Mouse (Mus musculus) embryonic facial prominence, embryonic 10.5 days (tissue): Measurements from ENCODE around the gene Zc3h18. TPM values are rescaled to one million over a fixed set of nuclear protein-coding genes. Genes with fewer than 3 reads are reported as not detected.

ENCODE experiments used
- DNase-seq: peaks from one replicate; pipeline ENCODE4 v3.0.0-alpha.2; 2017; ENCODE audit warnings: low spot score
- H3K27ac ChIP-seq: fragments of 300-500 bp; sonication (generic); replicated peaks from 2 replicates; pipeline ENCODE4 v1.5.1; 2016; ENCODE audit warnings: mild to moderate bottlenecking
- H3K27me3 ChIP-seq: fragments of 300-500 bp; sonication (generic); replicated peaks from 2 replicates; pipeline ENCODE4 v1.6.1; 2016; ENCODE audit warnings: low read depth, mild to moderate bottlenecking; ENCODE audit not compliant: poor library complexity, severe bottlenecking
- H3K36me3 ChIP-seq: fragments of 300-500 bp; sonication (generic); replicated peaks from 2 replicates; pipeline ENCODE4 v1.6.1; 2016; ENCODE audit warnings: mild to moderate bottlenecking, moderate library complexity
- H3K4me1 ChIP-seq: fragments of 300-500 bp; sonication (generic); 2 replicates; pipeline ENCODE4 v1.6.1; 2016
- H3K4me3 ChIP-seq: fragments of 300-500 bp; sonication (generic); 2 replicates; pipeline ENCODE4 v1.5.1; 2016; ENCODE audit warnings: mild to moderate bottlenecking, moderate library complexity
- H3K9me3 ChIP-seq: fragments of 300-500 bp; sonication (generic); 2 replicates; pipeline ENCODE4 v1.6.1; 2016; ENCODE audit warnings: mild to moderate bottlenecking
- WGBS: fragments of 180-500 bp; shearing (Covaris S2); methylation state at CpG from one replicate; pipeline ENCODE4 v1.1.7; 2016; 5-methylcytosine and 5-hydroxymethylcytosine counted together
- polyA plus RNA-seq: library from polyadenylated mRNA; unstranded; fragments of >200 nt; fragmentation: Nextera tagmentation; extraction: Ambion mirVana; gene quantifications from 2 replicates; pipeline ENCODE4 v1.2.1, GENCODE M21; 2016

Zc3h18 gene
- polyA plus RNA-seq, 1 experiment from 2014 or later: 81.8 TPM

DNA sequence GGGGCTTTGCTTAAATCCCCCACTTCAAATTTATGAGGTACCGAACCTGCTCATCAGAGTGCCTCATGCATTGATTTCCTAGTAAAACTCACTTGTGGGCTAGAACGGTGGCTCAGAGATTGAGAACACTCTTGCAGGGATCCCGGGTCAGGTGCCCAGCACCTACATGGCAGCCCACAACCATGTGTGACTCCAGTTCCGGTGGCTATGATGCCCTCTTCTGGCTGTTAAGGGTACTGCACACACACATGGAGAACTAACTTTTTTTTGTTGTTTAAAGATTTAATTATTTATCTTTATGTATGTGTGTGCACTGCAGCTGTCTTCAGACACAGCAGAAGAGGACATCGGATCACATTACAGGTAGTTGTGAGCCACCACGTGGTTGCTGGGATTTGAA, 59.0 kb downstream of the Zc3h18 start:
- 88% methylated on average over 6 of the region's 6 CpGs for WGBS
- H3K27me3 ChIP-seq: peaks cover 7% of the 10 kb centered on the region; the same call in 1 of the 2 replicates
- H3K4me3 ChIP-seq: no peak overlapping the region
- H3K27ac ChIP-seq: no peak overlapping the region
- no peak for DNase-seq
- H3K36me3 ChIP-seq: peaks cover 71% of the 10 kb centered on the region
- peaks cover 28% of the 10 kb centered on the region for H3K4me1 ChIP-seq
- peaks cover 4% of the 10 kb centered on the region; the same call in 1 of the 2 replicates for H3K9me3 ChIP-seq

DNA sequence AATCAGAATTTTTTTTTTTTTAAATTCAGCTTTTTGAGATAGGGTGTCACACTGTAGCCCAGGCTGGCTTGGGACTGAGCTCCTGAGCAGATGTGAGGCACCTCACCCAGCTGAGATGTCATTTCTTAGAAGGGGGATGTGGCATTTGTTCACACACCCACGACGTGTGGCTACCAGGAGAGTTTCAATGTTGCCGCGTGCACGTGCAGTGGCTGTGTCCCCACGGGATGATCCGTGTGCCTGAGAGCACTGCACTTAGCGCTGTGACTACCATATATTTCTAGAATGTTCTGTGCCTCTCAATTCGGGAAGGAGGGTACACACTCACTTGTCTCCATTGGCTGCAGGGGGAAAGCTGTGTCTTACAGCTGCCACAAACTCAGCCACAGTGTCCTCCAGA, 59.7 kb downstream of the Zc3h18 start:
- peaks cover 71% of the 10 kb centered on the region for H3K36me3 ChIP-seq
- peaks cover 28% of the 10 kb centered on the region for H3K4me1 ChIP-seq
- no peak overlapping the region for H3K27ac ChIP-seq
- WGBS: 97% methylated on average over 9 of the region's 9 CpGs
- peaks cover 7% of the 10 kb centered on the region; the same call in 1 of the 2 replicates for H3K27me3 ChIP-seq
- no peak overlapping the region for H3K4me3 ChIP-seq
- H3K9me3 ChIP-seq: peaks cover 4% of the 10 kb centered on the region; the same call in 1 of the 2 replicates
- no peak for DNase-seq

- Histone ChIP-seq H3K9me3 (peaks cover 4% of the 10 kb centered on the region; the same call in 1 of the 2 replicates), H3K36me3 (peaks cover 71% of the 10 kb centered on the region), H3K4me1 (peaks cover 26% of the 10 kb centered on the region), H3K27ac (no peak overlapping the region), H3K4me3 (no peak overlapping the region), H3K27me3 (peaks cover 6% of the 10 kb centered on the region; the same call in 1 of the 2 replicates)
- DNase-seq: no peak
- 89% methylated on average over 20 of the region's 20 CpGs for WGBS
These were observed 60.2 kb downstream of the Zc3h18 start for GRCm38 (mm10) chr8:122436586-122437125.

GRCm38 (mm10) chr8:122437708-122438331, 61.4 kb downstream of the Zc3h18 start:
- Histone ChIP-seq H3K36me3 (peaks cover 71% of the 10 kb centered on the region), H3K27ac (peak overlapping the region; percentile 44), H3K4me3 (no peak overlapping the region), H3K9me3 (peaks cover 4% of the 10 kb centered on the region; the same call in 1 of the 2 replicates), H3K4me1 (peaks cover 24% of the 10 kb centered on the region), H3K27me3 (0 out of 2 replicates have a peak, but pooled peaks cover 3% of the 10 kb centered on the region)
- no peak for DNase-seq
- WGBS: 88% methylated on average over 13 of the region's 13 CpGs

GRCm38 (mm10) chr8:122439336-122439735, 62.9 kb downstream of the Zc3h18 start:
- H3K4me1 ChIP-seq: peaks cover 24% of the 10 kb centered on the region
- peaks cover 58% of the 10 kb centered on the region for H3K36me3 ChIP-seq
- no peak overlapping the region for H3K27ac ChIP-seq
- H3K9me3 ChIP-seq: peaks cover 4% of the 10 kb centered on the region; the same call in 1 of the 2 replicates
- H3K27me3 ChIP-seq: no peaks in the 10 kb centered on the region
- 94% methylated on average over 16 of the region's 16 CpGs for WGBS
- DNase-seq: no peak
- no peak overlapping the region for H3K4me3 ChIP-seq

- no peak overlapping the region for H3K27ac ChIP-seq
- 95% methylated on average over 1 of the region's 1 CpGs for WGBS
- H3K4me1 ChIP-seq: peaks cover 43% of the 10 kb centered on the region
- no peaks in the 10 kb centered on the region for H3K9me3 ChIP-seq
- H3K36me3 ChIP-seq: peaks cover 38% of the 10 kb centered on the region
- H3K27me3 ChIP-seq: no peaks in the 10 kb centered on the region
- no peak for DNase-seq
- no peak overlapping the region for H3K4me3 ChIP-seq
These were observed 64.9 kb downstream of the Zc3h18 start for GRCm38 (mm10) chr8:122441326-122441725.

DNA sequence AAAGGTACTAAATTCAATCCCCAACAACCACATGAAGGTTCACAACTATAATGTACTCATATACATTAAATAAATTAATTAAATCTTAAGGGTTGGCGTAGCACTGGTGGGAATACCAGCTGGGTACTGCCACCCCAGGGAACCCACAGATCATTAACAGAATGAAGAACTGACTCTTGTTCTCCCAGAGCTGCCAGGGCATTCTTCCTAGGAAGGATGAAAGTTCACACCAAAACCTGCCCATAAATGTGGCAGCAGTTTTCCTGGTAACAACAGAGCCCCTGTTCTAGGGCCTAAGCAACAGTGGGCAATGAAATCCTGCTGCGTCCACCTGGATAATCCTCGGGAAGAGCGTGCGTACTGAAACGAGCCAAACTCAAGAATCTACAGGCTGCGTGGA, 65.9 kb downstream of the Zc3h18 start:
- Histone ChIP-seq H3K27me3 (no peaks in the 10 kb centered on the region), H3K4me1 (peaks cover 43% of the 10 kb centered on the region), H3K9me3 (no peaks in the 10 kb centered on the region), H3K27ac (peak overlapping the region; percentile 91), H3K4me3 (peak overlapping the region; percentile 72), H3K36me3 (peaks cover 28% of the 10 kb centered on the region)
- 25% methylated on average over 7 of the region's 7 CpGs for WGBS
- DNase-seq: no peak

- Histone ChIP-seq H3K4me3 (peak overlapping the region; percentile 72), H3K27ac (peak overlapping the region; percentile 91), H3K36me3 (peaks cover 24% of the 10 kb centered on the region), H3K4me1 (peaks cover 40% of the 10 kb centered on the region), H3K9me3 (no peaks in the 10 kb centered on the region), H3K27me3 (no peaks in the 10 kb centered on the region)
- WGBS: 1% methylated on average over 12 of the region's 12 CpGs
- peak; percentile 45 for DNase-seq
These were observed 66.4 kb downstream of the Zc3h18 start for GRCm38 (mm10) chr8:122442781-122443180.

DNA sequence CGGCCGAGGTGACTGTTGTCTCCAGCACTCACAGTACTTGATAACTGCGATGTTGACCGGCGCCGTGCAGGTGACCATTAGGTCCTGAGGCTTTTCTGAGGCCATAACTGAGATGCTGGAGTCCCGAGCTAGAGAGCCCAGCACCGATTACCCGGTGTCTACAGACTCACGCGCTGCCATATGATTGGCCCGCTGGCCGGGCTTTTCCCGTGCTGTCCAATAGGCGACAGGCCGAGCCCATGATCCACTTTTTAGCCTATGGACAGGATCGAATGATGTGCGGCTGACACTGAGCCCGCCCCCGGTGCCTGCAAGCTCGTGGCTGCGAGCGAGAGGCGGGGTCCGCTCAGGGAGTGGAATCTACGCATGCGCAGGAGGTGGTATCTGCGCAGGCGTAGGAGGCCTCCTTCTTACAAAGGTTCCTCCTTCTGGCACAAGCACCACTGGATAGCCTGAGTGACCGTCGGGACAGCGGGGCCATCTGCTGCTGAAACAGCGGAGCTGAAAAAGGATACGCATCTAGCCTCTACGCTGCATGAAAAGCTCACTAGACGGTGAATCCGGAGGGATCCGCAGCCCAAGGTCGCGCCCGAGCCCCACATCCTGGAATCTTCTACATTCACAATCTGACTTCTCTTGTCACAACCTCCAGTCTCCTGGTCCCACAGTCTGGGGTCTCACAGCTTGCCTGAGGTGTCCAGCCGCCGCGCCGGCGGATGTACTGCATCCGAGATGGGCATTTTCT, 67.0 kb downstream of the Zc3h18 start, which contains the start of gene Mvd:
Gene Mvd, minus strand, starts transcription at position 161 of the 745 bp plus-strand sequence.
- Histone ChIP-seq H3K4me1 (peaks cover 33% of the 10 kb centered on the region), H3K36me3 (peaks cover 17% of the 10 kb centered on the region), H3K4me3 (peak within 1 kb of the TSS; percentile 72), H3K27me3 (no peaks in the 10 kb centered on the region), H3K27ac (peak within 1 kb of the TSS; percentile 91), H3K9me3 (no peaks in the 10 kb centered on the region)
- peak; percentile 99 for DNase-seq
- WGBS: under 1% methylated on average over 47 of the region's 47 CpGs

GRCm38 (mm10) chr8:122444058-122444748, 67.8 kb downstream of the Zc3h18 start:
- peak; percentile 73 for DNase-seq
- H3K4me3 ChIP-seq: peak overlapping the region; percentile 72
- H3K27me3 ChIP-seq: 0 out of 2 replicates have a peak, but pooled peaks cover 4% of the 10 kb centered on the region
- no peaks in the 10 kb centered on the region for H3K9me3 ChIP-seq
- peak overlapping the region; percentile 91 for H3K27ac ChIP-seq
- peaks cover 33% of the 10 kb centered on the region for H3K4me1 ChIP-seq
- 37% methylated on average over 19 of the region's 19 CpGs for WGBS
- H3K36me3 ChIP-seq: peaks cover 10% of the 10 kb centered on the region

GRCm38 (mm10) chr8:122445203-122445602, 68.8 kb downstream of the Zc3h18 start:
- Histone ChIP-seq H3K36me3 (no peaks in the 10 kb centered on the region), H3K4me3 (no peak overlapping the region), H3K27me3 (0 out of 2 replicates have a peak, but pooled peaks cover 4% of the 10 kb centered on the region), H3K27ac (no peak overlapping the region), H3K4me1 (peaks cover 33% of the 10 kb centered on the region), H3K9me3 (no peaks in the 10 kb centered on the region)
- 68% methylated on average over 3 of the region's 3 CpGs for WGBS
- no peak for DNase-seq

- DNase-seq: no peak
These were observed 74.8 kb downstream of the Zc3h18 start for GRCm38 (mm10) chr8:122451161-122451703.

More at GRCm38 (mm10) chr8:122451161-122451703, 74.8 kb downstream of the Zc3h18 start:
- H3K4me1 ChIP-seq: 0 out of 2 replicates have a peak, but pooled peaks cover under 1% of the 10 kb centered on the region
- no peak overlapping the region for H3K27ac ChIP-seq
- WGBS: 86% methylated on average over 7 of the region's 7 CpGs
- no peaks in the 10 kb centered on the region for H3K9me3 ChIP-seq
- no peaks in the 10 kb centered on the region for H3K36me3 ChIP-seq
- peaks cover 11% of the 10 kb centered on the region for H3K27me3 ChIP-seq
- no peak overlapping the region for H3K4me3 ChIP-seq
